In the genomic region with DNA sequence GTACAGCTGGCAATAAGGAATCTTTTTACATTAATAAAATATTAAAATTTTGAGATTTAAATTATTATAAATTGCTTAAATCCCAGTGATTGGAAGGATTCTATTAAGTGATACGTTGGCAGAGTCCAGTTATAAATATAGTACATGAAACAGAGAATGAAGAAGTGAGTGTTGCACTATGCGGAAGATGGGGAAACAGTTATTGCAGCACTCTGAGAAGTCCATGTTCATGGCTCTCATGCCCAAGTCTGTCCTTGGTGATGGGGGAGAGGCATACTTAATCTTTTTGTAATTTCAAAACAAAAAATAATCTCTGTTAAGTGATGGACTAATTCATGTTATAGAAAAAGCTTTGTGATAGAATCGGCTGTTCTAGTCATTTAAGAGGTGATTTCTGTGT, we compare ENCODE assay signal across 24 mouse cellular contexts. TPM values are rescaled to one million over a fixed set of nuclear protein-coding genes. Genes with fewer than 3 reads are reported as not detected.
A peak's percentile ranks its signal among the peaks of the same experiment; 100 is the strongest.
DNase-seq lines count a peak whose midpoint lies in the region; TF ChIP-seq lines count a peak whose summit lies in the region.
"Had no signal": no experiment of that assay in that cellular context is flagged by ENCODE, and none has a peak within 500 bp of the region (broad histone marks: within the 10 kb centered on the region; RNA-seq: fewer than 3 reads in every experiment).

No protein-coding gene starts in this region.

- no peaks in the 10 kb centered on the region for H3K27me3 ChIP-seq in heart, adult 2 months (ENCODE audit: control insufficient read depth, insufficient read depth, low read length)
- H3K27me3 ChIP-seq: heart, embryonic 12.5 days; limb, embryonic 13.5 days; liver, embryonic 12.5 days; megakaryocyte, embryonic 14.5 days; midbrain, embryonic 13.5 days; neural tube, embryonic 13.5 days had no signal

- peak; percentile 13 for DNase-seq in heart, adult 8-10 months (ENCODE audit: low spot score)
- DNase-seq in heart, adult 2 months: no peak
- peak; percentile 43 for DNase-seq in A20 (ENCODE audit: low read depth, low spot score)
- DNase-seq in monocyte, adult 2 months (ENCODE audit: low read depth in 1 of 2, low spot score in 2 of 2): peak; percentile 26 to 34
- no peak for DNase-seq in retina, postnatal 1 day
- no peak for DNase-seq in layer of hippocampus, adult 2 months (ENCODE audit: low spot score in 2 of 2)
- DNase-seq: cerebellum, adult 9-10 months; gastrocnemius, postnatal 25 days; heart, postnatal 10 days; kidney, postnatal 36 days; layer of hippocampus, adult 9-11 months; lung, embryonic 14.5 days; thymus, adult 18-20 months; thymus, postnatal 36 days had no signal

- TF ChIP-seq POLR2A in heart, adult 2 months (IDR thresholded peaks at IDR 0.05; ENCODE audit: insufficient read depth, low read depth, low read length): no peak
- TF ChIP-seq POLR2A in bone marrow macrophage, adult 2 months (IDR thresholded peaks at IDR 0.05; ENCODE audit: borderline replicate concordance, low read depth, low read length): no peak

- no peaks in the 10 kb centered on the region; the same call in 1 of the 2 replicates for H3K79me2 ChIP-seq in heart, adult 2 months (replicated peaks; ENCODE audit: control insufficient read depth, insufficient read depth, low read length)

- no peak overlapping the region for H3K4me3 ChIP-seq in heart, adult 2 months
- H3K4me3 ChIP-seq in bone marrow macrophage, adult 2 months (ENCODE audit: insufficient read depth, low read length): no peak overlapping the region
- H3K4me3 ChIP-seq in layer of hippocampus, adult 2 months: no peak overlapping the region
- H3K4me3 ChIP-seq: embryonic facial prominence, embryonic 10.5 days; forebrain, embryonic 10.5 days; heart, embryonic 12.5 days; limb, embryonic 13.5 days; liver, embryonic 12.5 days; megakaryocyte, embryonic 14.5 days; midbrain, embryonic 13.5 days; neural tube, embryonic 13.5 days had no signal

- no peak overlapping the region for H3K9ac ChIP-seq in heart, adult 2 months (ENCODE audit: low read depth, low read length)
- H3K9ac ChIP-seq: heart, embryonic 12.5 days; limb, embryonic 13.5 days; liver, embryonic 12.5 days; lung, embryonic 14.5 days; midbrain, embryonic 13.5 days; neural tube, embryonic 13.5 days had no signal

- intact Hi-C loops in heart, adult 2 months (cut with DNase I): no loop called here

- peaks cover 3% of the 10 kb centered on the region for H3K4me1 ChIP-seq in heart, adult 2 months (ENCODE audit: control insufficient read depth, insufficient read depth, low read length)
- peaks cover 16% of the 10 kb centered on the region for H3K4me1 ChIP-seq in bone marrow macrophage, adult 2 months (ENCODE audit: control insufficient read depth, insufficient read depth, low read length)
- H3K4me1 ChIP-seq: embryonic facial prominence, embryonic 10.5 days; forebrain, embryonic 10.5 days; limb, embryonic 13.5 days; midbrain, embryonic 13.5 days; neural tube, embryonic 13.5 days had no signal

- 79% methylated on average over 3 of the region's 3 CpGs for WGBS in heart, adult 2 months

- H3K36me3 ChIP-seq in heart, adult 2 months (ENCODE audit: control insufficient read depth, insufficient read depth, low read length): peaks cover 3% of the 10 kb centered on the region
- H3K36me3 ChIP-seq: limb, embryonic 13.5 days had no signal

- no peak for TF ChIP-seq CTCF in heart, adult 2 months (IDR thresholded peaks at IDR 0.05)
- TF ChIP-seq CTCF in bone marrow macrophage, adult 2 months (IDR thresholded peaks at IDR 0.05; ENCODE audit: low read depth, low read length): no peak
- TF ChIP-seq CTCF in layer of hippocampus, adult 2 months (conservative IDR thresholded peaks at IDR 0.05): no peak

- TF ChIP-seq EP300 in heart, adult 2 months (IDR thresholded peaks at IDR 0.05; ENCODE audit: insufficient read depth, low read depth, low read length): no peak

- H3K27ac ChIP-seq in heart, adult 2 months: no peak overlapping the region
- 0 out of 2 replicates have a peak overlapping the region, but pooled peaks have one; percentile 23 for H3K27ac ChIP-seq in bone marrow macrophage, adult 2 months (ENCODE audit: insufficient read depth, low read depth, low read length)
- H3K27ac ChIP-seq in layer of hippocampus, adult 2 months: no peak overlapping the region
- H3K27ac ChIP-seq: embryonic facial prominence, embryonic 10.5 days; forebrain, embryonic 10.5 days; hindbrain, postnatal 0 days; limb, embryonic 13.5 days; liver, embryonic 12.5 days; midbrain, embryonic 13.5 days; neural tube, embryonic 13.5 days had no signal

RNA-seq across cellular contexts. Expression of gene Foxn2, which starts 17.6 kb away (rescaled TPM):
- 1 to 10 TPM; 6.7 to 7.8 (median 6.9) TPM for total RNA-seq in heart, adult 8-10 months (2022)
- 1 to 10 TPM; 7.4 to 9.4 TPM for total RNA-seq in heart, adult 2 months (2021)
- polyA plus RNA-seq in heart, adult 2 months (2012; rRNA removed): 2.6 and 2.8 TPM in 2 replicates
- 30.1 and 32.5 TPM in 2 replicates for polyA plus RNA-seq in bone marrow macrophage, adult 2 months (2012; ENCODE audit: insufficient read depth, insufficient read length, missing spikeins)
- 10 to 100 TPM; 24.7 to 26.3 TPM for total RNA-seq in layer of hippocampus, adult 2 months (2021)

Comparison
In these comparisons a context has a peak if more than half of its experiments do, and no peak if none do; other contexts are left out.
1. DNase-seq: peak in heart, adult 8-10 months (single experiment), A20 (single experiment) and monocyte, adult 2 months (2 of 2); none in heart, adult 2 months (0 of 2), retina, postnatal 1 day (single experiment) and layer of hippocampus, adult 2 months (0 of 2).